Mouse (Mus musculus): ENCODE data around the gene Rtl8b. TPM values are rescaled to one million over a fixed set of nuclear protein-coding genes. Genes with fewer than 3 reads are reported as not detected.

Rtl8b gene
- 91.4 and 105 TPM in 2 replicates for polyA plus RNA-seq (2015; fragmentation: Nextera tagmentation; extraction: Ambion mirVana)

GRCm38 (mm10) chrX:53670294-53670693, at the start of gene Rtl8b:
Rtl8b (minus strand) TSS chrX:53670408.

DNA sequence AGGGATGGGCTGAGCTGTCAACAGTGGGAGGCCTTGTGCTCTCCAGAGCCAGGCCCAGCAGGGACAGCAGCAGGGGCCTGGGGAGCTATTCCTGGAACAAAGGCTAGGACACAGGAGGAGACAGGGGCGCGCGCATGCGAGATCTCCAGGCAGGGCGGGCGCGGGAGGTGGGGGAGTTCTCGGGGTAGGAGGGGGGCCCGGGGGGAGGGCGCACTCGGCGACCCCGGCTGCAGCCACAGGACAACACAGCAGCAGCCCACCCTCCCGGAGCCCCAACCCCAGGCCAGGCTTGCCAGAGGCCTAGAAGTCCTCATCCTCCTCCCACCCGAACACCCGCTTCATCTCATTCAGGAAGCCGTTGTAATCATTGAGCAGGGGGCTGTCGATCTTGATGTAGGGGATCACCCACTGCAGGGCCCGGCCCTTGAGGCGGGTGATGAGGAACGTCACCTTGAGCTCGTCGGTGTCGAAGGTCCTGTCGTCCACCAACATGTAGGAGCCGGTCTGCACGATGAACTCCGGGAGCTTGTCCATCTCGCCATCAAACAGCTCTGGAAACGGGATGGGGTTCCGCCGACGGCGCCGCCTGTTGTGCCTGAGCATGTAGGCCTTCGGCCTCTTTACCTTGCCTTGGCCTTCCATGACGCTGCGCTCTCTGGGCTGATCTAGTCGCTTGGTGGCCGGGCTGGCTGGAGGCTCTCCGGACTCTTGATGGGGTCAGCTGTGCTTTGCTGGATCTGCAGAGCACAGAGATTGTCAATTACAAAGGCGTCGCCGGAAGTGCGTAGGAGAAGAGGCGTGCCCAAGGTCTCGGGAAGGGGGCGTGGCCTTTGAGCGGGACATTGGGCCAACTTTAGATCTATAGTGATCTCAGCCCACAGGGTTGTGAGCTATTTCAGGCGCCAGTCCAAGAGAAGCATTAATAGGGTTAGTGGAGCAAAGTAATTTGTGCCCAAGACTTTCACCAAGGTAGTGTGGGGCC, 26.9 kb downstream of the Rtl8b start, which contains the start of gene Rtl8a:
Rtl8a (minus strand) TSS at position 703 of the 982 bp plus-strand sequence.

Other genes starting within 250 kb of the Rtl8b start
- not detected in 2 replicates for gene Etd, start 235.5 kb downstream of the Rtl8b start, polyA plus RNA-seq (2015; fragmentation: Nextera tagmentation; extraction: Ambion mirVana)
- 18.7 and 19.4 TPM in 2 replicates for gene Rtl8c, start 62.4 kb downstream of the Rtl8b start, polyA plus RNA-seq (2015; fragmentation: Nextera tagmentation; extraction: Ambion mirVana)
- gene Gm14597, start 61.4 kb downstream of the Rtl8b start, polyA plus RNA-seq (2015; fragmentation: Nextera tagmentation; extraction: Ambion mirVana) = not detected in 2 replicates
- gene Rtl8a, start 26.7 kb downstream of the Rtl8b start, polyA plus RNA-seq (2015; fragmentation: Nextera tagmentation; extraction: Ambion mirVana) = 98.5 and 109 TPM in 2 replicates
- 0.09 and 0.13 TPM in 2 replicates for gene 4930502E18Rik, start 54.4 kb upstream of the Rtl8b start, polyA plus RNA-seq (2015; fragmentation: Nextera tagmentation; extraction: Ambion mirVana)
- gene 1700013H16Rik, start 87.4 kb upstream of the Rtl8b start, polyA plus RNA-seq (2015; fragmentation: Nextera tagmentation; extraction: Ambion mirVana) = not detected in 2 replicates
- gene Zfp36l3, start 106.0 kb upstream of the Rtl8b start, polyA plus RNA-seq (2015; fragmentation: Nextera tagmentation; extraction: Ambion mirVana) = not detected in 2 replicates
- 2.2 and 2.8 TPM in 2 replicates for gene Xlr, start 127.3 kb upstream of the Rtl8b start, polyA plus RNA-seq (2015; fragmentation: Nextera tagmentation; extraction: Ambion mirVana)

Data from skeletal muscle tissue, postnatal 0 days (tissue).